In genomic region chr8:53368640-53369039, GRCm38 (mm10) we compare ENCODE assay signal across 28 mouse cellular contexts.
DNase-seq lines count a peak whose midpoint lies in the region; ATAC-seq and TF ChIP-seq lines count a peak whose summit lies in the region.
"Had no signal": no experiment of that assay in that cellular context is flagged by ENCODE, and none has a peak within 500 bp of the region (broad histone marks: within the 10 kb centered on the region; RNA-seq: fewer than 3 reads in every experiment).

No protein-coding gene starts in this region.

- no peaks in the 10 kb centered on the region for H3K9me3 ChIP-seq in forebrain, embryonic 12.5 days
- no peaks in the 10 kb centered on the region for H3K9me3 ChIP-seq in forebrain, embryonic 15.5 days
- H3K9me3 ChIP-seq in hindbrain, embryonic 16.5 days (ENCODE audit: control insufficient read depth, low read length), result no peaks in the 10 kb centered on the region
- no peaks in the 10 kb centered on the region for H3K9me3 ChIP-seq in hindbrain, embryonic 12.5 days (replicated peaks)
- no peaks in the 10 kb centered on the region for H3K9me3 ChIP-seq in midbrain, postnatal 0 days (ENCODE audit: low read length)
- no peaks in the 10 kb centered on the region for H3K9me3 ChIP-seq in midbrain, embryonic 13.5 days
- H3K9me3 ChIP-seq: embryonic facial prominence, embryonic 10.5 days; embryonic facial prominence, embryonic 13.5 days; G1E; intestine, embryonic 15.5 days had no signal

- no peak overlapping the region for H3K9ac ChIP-seq in forebrain, embryonic 12.5 days
- no peak overlapping the region for H3K9ac ChIP-seq in forebrain, embryonic 15.5 days (replicated peaks)
- no peak overlapping the region for H3K9ac ChIP-seq in hindbrain, embryonic 16.5 days (ENCODE audit: low read depth, low read length)
- H3K9ac ChIP-seq in hindbrain, embryonic 12.5 days, result no peak overlapping the region
- no peak overlapping the region for H3K9ac ChIP-seq in midbrain, postnatal 0 days (replicated peaks; ENCODE audit: low read length, poor library complexity, severe bottlenecking)
- no peak overlapping the region for H3K9ac ChIP-seq in midbrain, embryonic 13.5 days (replicated peaks)
- H3K9ac ChIP-seq: embryonic facial prominence, embryonic 13.5 days; hindbrain, embryonic 14.5 days; intestine, embryonic 15.5 days had no signal

- no peak overlapping the region for H3K4me2 ChIP-seq in forebrain, embryonic 12.5 days
- H3K4me2 ChIP-seq in forebrain, embryonic 15.5 days (replicated peaks), result no peak overlapping the region
- no peak overlapping the region for H3K4me2 ChIP-seq in hindbrain, embryonic 16.5 days (ENCODE audit: low read length)
- no peak overlapping the region for H3K4me2 ChIP-seq in hindbrain, embryonic 12.5 days (replicated peaks)
- no peak overlapping the region for H3K4me2 ChIP-seq in midbrain, postnatal 0 days (ENCODE audit: low read depth, low read length, poor library complexity, severe bottlenecking)
- H3K4me2 ChIP-seq in midbrain, embryonic 13.5 days (replicated peaks), result no peak overlapping the region
- H3K4me2 ChIP-seq: embryonic facial prominence, embryonic 13.5 days; heart, embryonic 11.5 days; hindbrain, embryonic 14.5 days; intestine, embryonic 15.5 days had no signal

- 42% methylated on average over 2 of the region's 2 CpGs for WGBS in forebrain, embryonic 12.5 days
- 39% methylated on average over 2 of the region's 2 CpGs for WGBS in forebrain, embryonic 15.5 days
- 61% methylated on average over 2 of the region's 2 CpGs for WGBS in hindbrain, embryonic 16.5 days
- 83% methylated on average over 2 of the region's 2 CpGs for WGBS in hindbrain, embryonic 12.5 days
- WGBS in midbrain, postnatal 0 days, result 70% methylated on average over 2 of the region's 2 CpGs
- 74% methylated on average over 2 of the region's 2 CpGs for WGBS in midbrain, embryonic 13.5 days

- no peak for TF ChIP-seq CTCF in midbrain, postnatal 0 days (IDR thresholded peaks at IDR 0.05)

- no peaks in the 10 kb centered on the region for H3K36me3 ChIP-seq in forebrain, embryonic 12.5 days (replicated peaks)
- no peaks in the 10 kb centered on the region for H3K36me3 ChIP-seq in forebrain, embryonic 15.5 days
- H3K36me3 ChIP-seq in hindbrain, embryonic 16.5 days (ENCODE audit: control insufficient read depth, insufficient read depth, low read length), result no peaks in the 10 kb centered on the region
- H3K36me3 ChIP-seq in hindbrain, embryonic 12.5 days, result no peaks in the 10 kb centered on the region
- H3K36me3 ChIP-seq in midbrain, postnatal 0 days (ENCODE audit: insufficient read depth, low read length), result no peaks in the 10 kb centered on the region
- no peaks in the 10 kb centered on the region for H3K36me3 ChIP-seq in midbrain, embryonic 13.5 days
- H3K36me3 ChIP-seq: embryonic facial prominence, embryonic 10.5 days; embryonic facial prominence, embryonic 13.5 days; G1E; intestine, embryonic 15.5 days had no signal

- no peak overlapping the region for H3K27ac ChIP-seq in forebrain, embryonic 12.5 days
- no peak overlapping the region for H3K27ac ChIP-seq in forebrain, embryonic 15.5 days (replicated peaks)
- no peak overlapping the region for H3K27ac ChIP-seq in hindbrain, embryonic 16.5 days (ENCODE audit: low read depth, low read length)
- no peak overlapping the region for H3K27ac ChIP-seq in hindbrain, embryonic 12.5 days
- H3K27ac ChIP-seq in midbrain, postnatal 0 days (ENCODE audit: low read depth, low read length), result no peak overlapping the region
- H3K27ac ChIP-seq in midbrain, embryonic 13.5 days, result no peak overlapping the region
- H3K27ac ChIP-seq: embryonic facial prominence, embryonic 10.5 days; embryonic facial prominence, embryonic 13.5 days; gastrocnemius, adult 2 months; hindbrain, embryonic 14.5 days; intestine, embryonic 15.5 days had no signal

- H3K4me3 ChIP-seq in forebrain, embryonic 12.5 days (replicated peaks), result no peak overlapping the region
- no peak overlapping the region for H3K4me3 ChIP-seq in forebrain, embryonic 15.5 days
- H3K4me3 ChIP-seq in hindbrain, embryonic 16.5 days (ENCODE audit: low read length), result no peak overlapping the region
- no peak overlapping the region for H3K4me3 ChIP-seq in hindbrain, embryonic 12.5 days
- H3K4me3 ChIP-seq in midbrain, postnatal 0 days (ENCODE audit: low read depth, low read length), result no peak overlapping the region
- no peak overlapping the region for H3K4me3 ChIP-seq in midbrain, embryonic 13.5 days (replicated peaks)
- H3K4me3 ChIP-seq: embryonic facial prominence, embryonic 10.5 days; embryonic facial prominence, embryonic 13.5 days; erythroblast, embryonic 14.5 days; gastrocnemius, adult 2 months; intestine, embryonic 15.5 days had no signal

- DNase-seq in midbrain, postnatal 0 days (ENCODE audit: low spot score), result peak; percentile 14
- DNase-seq: adrenal gland, postnatal 10 days; adrenal gland, postnatal 36 days; B cell, adult 2 months; cerebellum, adult 11 months; cerebellum, adult 2 months; cerebellum, postnatal 10 days; cerebellum, postnatal 36 days; embryo, embryonic 11 days; gastrocnemius, adult 2 months; gastrocnemius, postnatal 14 days; heart, adult 11 months; kidney, adult 11 months; kidney, adult 8-10 months had no signal

- no peaks in the 10 kb centered on the region for H3K27me3 ChIP-seq in forebrain, embryonic 12.5 days
- H3K27me3 ChIP-seq in forebrain, embryonic 15.5 days, result no peaks in the 10 kb centered on the region
- no peaks in the 10 kb centered on the region for H3K27me3 ChIP-seq in hindbrain, embryonic 16.5 days (replicated peaks; ENCODE audit: control insufficient read depth, insufficient read depth, low read length)
- no peaks in the 10 kb centered on the region for H3K27me3 ChIP-seq in hindbrain, embryonic 12.5 days
- H3K27me3 ChIP-seq in midbrain, postnatal 0 days (ENCODE audit: insufficient read depth, low read length), result no peaks in the 10 kb centered on the region
- H3K27me3 ChIP-seq in midbrain, embryonic 13.5 days, result no peaks in the 10 kb centered on the region
- H3K27me3 ChIP-seq: CH12.LX; embryonic facial prominence, embryonic 13.5 days; intestine, embryonic 15.5 days; Patski had no signal

- H3K4me1 ChIP-seq in forebrain, embryonic 12.5 days, result no peaks in the 10 kb centered on the region
- peaks cover 3% of the 10 kb centered on the region; the same call in 1 of the 2 replicates for H3K4me1 ChIP-seq in forebrain, embryonic 15.5 days
- H3K4me1 ChIP-seq in hindbrain, embryonic 16.5 days (ENCODE audit: control insufficient read depth, insufficient read depth, low read depth, low read length), result no peaks in the 10 kb centered on the region
- H3K4me1 ChIP-seq in hindbrain, embryonic 12.5 days, result no peaks in the 10 kb centered on the region
- no peaks in the 10 kb centered on the region for H3K4me1 ChIP-seq in midbrain, postnatal 0 days (ENCODE audit: insufficient read depth, low read length)
- H3K4me1 ChIP-seq in midbrain, embryonic 13.5 days (replicated peaks), result 0 out of 2 replicates have a peak, but pooled peaks cover 2% of the 10 kb centered on the region
- H3K4me1 ChIP-seq: embryonic facial prominence, embryonic 10.5 days; embryonic facial prominence, embryonic 13.5 days; intestine, embryonic 15.5 days had no signal

- peak; percentile 68; the same call in 1 of the 2 replicates for ATAC-seq in forebrain, embryonic 12.5 days (ENCODE audit: low FRiP score)
- ATAC-seq in forebrain, embryonic 15.5 days (replicated peaks), result no peak
- 0 out of 2 replicates have a peak, but pooled peaks have one; percentile 37 for ATAC-seq in hindbrain, embryonic 16.5 days
- no peak for ATAC-seq in hindbrain, embryonic 12.5 days (ENCODE audit: low FRiP score)
- ATAC-seq in midbrain, postnatal 0 days (ENCODE audit: low FRiP score), result no peak
- ATAC-seq in midbrain, embryonic 13.5 days, result no peak
- ATAC-seq: intestine, embryonic 15.5 days; Patski had no signal

Comparison
In these comparisons a context has a peak if more than half of its experiments do, and no peak if none do; other contexts are left out.
1. ATAC-seq: peak in forebrain, embryonic 12.5 days (single experiment) and hindbrain, embryonic 16.5 days (single experiment); none in forebrain, embryonic 15.5 days (single experiment), hindbrain, embryonic 12.5 days (single experiment), midbrain, postnatal 0 days (single experiment) and midbrain, embryonic 13.5 days (single experiment).